Mouse (Mus musculus): ENCODE results near the gene Gm49405. TPM values are rescaled to one million over a fixed set of nuclear protein-coding genes. Genes with fewer than 3 reads are reported as not detected.
"Not testable (repeated sequence)": the region's sequence is repeated elsewhere in the genome, so short reads cannot be mapped to it uniquely, and the experiment has no call there.

Gene Gm49405
- total and polyA plus RNA-seq, 3 experiments: 3.6 to 5.7 TPM; not detected in 1

GRCm38 (mm10) chr19:3955804-3956203 is 44.6 kb upstream of the Gm49405 start:
- Histone ChIP-seq H3K27me3 (ENCODE audit: control insufficient read depth in 1 of 2, insufficient read depth in 2 of 2, low read length in 2 of 2) (0 out of 4 replicates have a peak, but pooled peaks cover 0 to 2% of the 10 kb centered on the region in 2 experiments), H3K27ac (ENCODE audit: control insufficient read depth, low read depth, low read length) (no peak overlapping the region), H3K9me3 (replicated peaks; ENCODE audit: insufficient read depth, low read length) (no peaks in the 10 kb centered on the region), H3K4me1 (ENCODE audit: control insufficient read depth in 1 of 2, insufficient read depth in 2 of 2, low read length in 2 of 2) (peaks cover 9% of the 10 kb centered on the region in 2 experiments; a peak in 3 of 4 replicates), H3K9ac (ENCODE audit: control insufficient read depth, low read depth, low read length, poor library complexity, severe bottlenecking) (no peak overlapping the region), H3K4me3 (ENCODE audit: control insufficient read depth in 1 of 2, insufficient read depth in 1 of 2, low read depth in 2 of 2, low read length in 2 of 2) (no peak overlapping the region), H3K79me2 (ENCODE audit: control insufficient read depth, insufficient read depth, low read length, poor library complexity) (no peaks in the 10 kb centered on the region), H3K36me3 (ENCODE audit: control insufficient read depth in 1 of 2, insufficient read depth in 2 of 2, low read length in 2 of 2) (0 out of 4 replicates have a peak, but pooled peaks cover 0 to 6% of the 10 kb centered on the region in 2 experiments)
- TF ChIP-seq RAD21 (IDR thresholded peaks at IDR 0.05; ENCODE audit: low read depth, low read length): no peak
- DNase-seq (ENCODE audit: low read depth, low spot score): no peak

GRCm38 (mm10) chr19:3957296-3958036 is 43.0 kb upstream of the Gm49405 start:
- H3K27ac ChIP-seq (ENCODE audit: control insufficient read depth, low read depth, low read length); H3K4me1 ChIP-seq (ENCODE audit: control insufficient read depth in 1 of 2, insufficient read depth in 2 of 2, low read length in 2 of 2); DNase-seq (ENCODE audit: low read depth, low spot score); H3K79me2 ChIP-seq (ENCODE audit: control insufficient read depth, insufficient read depth, low read length, poor library complexity); H3K27me3 ChIP-seq (ENCODE audit: control insufficient read depth in 1 of 2, insufficient read depth in 2 of 2, low read length in 2 of 2); H3K4me3 ChIP-seq (ENCODE audit: control insufficient read depth in 1 of 2, insufficient read depth in 1 of 2, low read depth in 2 of 2, low read length in 2 of 2); H3K36me3 ChIP-seq (ENCODE audit: control insufficient read depth in 1 of 2, insufficient read depth in 2 of 2, low read length in 2 of 2); H3K9me3 ChIP-seq (replicated peaks; ENCODE audit: insufficient read depth, low read length); H3K9ac ChIP-seq (ENCODE audit: control insufficient read depth, low read depth, low read length, poor library complexity, severe bottlenecking): not testable (repeated sequence)

- no peak for DNase-seq (ENCODE audit: low read depth, low spot score)
- Histone ChIP-seq H3K27ac (ENCODE audit: control insufficient read depth, low read depth, low read length) (no peak within 1 kb of the TSS), H3K36me3 (ENCODE audit: control insufficient read depth in 1 of 2, insufficient read depth in 2 of 2, low read length in 2 of 2) (0 out of 4 replicates have a peak, but pooled peaks cover 0 to 3% of the 10 kb centered on the region in 2 experiments)
Observed at GRCm38 (mm10) chr19:3958470-3958869, 42.0 kb upstream of the Gm49405 start, which contains the start of gene Aldh3b3. Gene Aldh3b3 (plus strand): TSS chr19:3958645.

GRCm38 (mm10) chr19:3959030-3959429 is 41.4 kb upstream of the Gm49405 start:
- DNase-seq (ENCODE audit: low read depth, low spot score): no peak
- Histone ChIP-seq H3K9me3 (replicated peaks; ENCODE audit: insufficient read depth, low read length) (no peaks in the 10 kb centered on the region), H3K4me3 (ENCODE audit: control insufficient read depth in 1 of 2, insufficient read depth in 1 of 2, low read depth in 2 of 2, low read length in 2 of 2) (no peak overlapping the region), H3K27me3 (ENCODE audit: control insufficient read depth in 1 of 2, insufficient read depth in 2 of 2, low read length in 2 of 2) (0 out of 4 replicates have a peak, but pooled peaks cover 0 to 2% of the 10 kb centered on the region in 2 experiments), H3K9ac (ENCODE audit: control insufficient read depth, low read depth, low read length, poor library complexity, severe bottlenecking) (no peak overlapping the region), H3K4me1 (ENCODE audit: control insufficient read depth in 1 of 2, insufficient read depth in 2 of 2, low read length in 2 of 2) (peaks cover 3 to 4% of the 10 kb centered on the region in 2 experiments; a peak in 1 of 4 replicates), H3K27ac (ENCODE audit: control insufficient read depth, low read depth, low read length) (no peak overlapping the region), H3K79me2 (ENCODE audit: control insufficient read depth, insufficient read depth, low read length, poor library complexity) (no peaks in the 10 kb centered on the region), H3K36me3 (ENCODE audit: control insufficient read depth in 1 of 2, insufficient read depth in 2 of 2, low read length in 2 of 2) (0 out of 4 replicates have a peak, but pooled peaks cover 0 to 3% of the 10 kb centered on the region in 2 experiments)
- TF ChIP-seq USF1 (IDR thresholded peaks at IDR 0.05; ENCODE audit: low read depth, low read length) (no peak), MAFK (IDR thresholded peaks at IDR 0.05; ENCODE audit: borderline replicate concordance, low read depth, low read length) (no peak), E2F4 (IDR thresholded peaks at IDR 0.05; ENCODE audit: borderline replicate concordance, low read depth, low read length) (no peak), ETS1 (IDR thresholded peaks at IDR 0.05; ENCODE audit: low read depth, low read length) (no peak), MYB (IDR thresholded peaks at IDR 0.05; ENCODE audit: low read depth, low read length) (no peak), POLR2AphosphoS2 (IDR thresholded peaks at IDR 0.05; ENCODE audit: low read length) (no peak), CTCF (IDR thresholded peaks at IDR 0.05 in 2 of 3, conservative IDR thresholded peaks at IDR 0.05 in 1 of 3; ENCODE audit: control insufficient read depth in 1 of 3, insufficient read depth in 1 of 3, low read depth in 2 of 3, low read length in 3 of 3, poor library complexity in 1 of 3, severe bottlenecking in 1 of 3) (no peak), GABPA (IDR thresholded peaks at IDR 0.05; ENCODE audit: low read depth, low read length) (no peak), MAZ (IDR thresholded peaks at IDR 0.05; ENCODE audit: low read depth, low read length) (no peak)

More at GRCm38 (mm10) chr19:3958470-3958869, 42.0 kb upstream of the Gm49405 start, which contains the start of gene Aldh3b3:
- Histone ChIP-seq H3K4me1 (ENCODE audit: control insufficient read depth in 1 of 2, insufficient read depth in 2 of 2, low read length in 2 of 2) (peaks cover 3 to 4% of the 10 kb centered on the region in 2 experiments; a peak in 1 of 4 replicates), H3K9me3 (replicated peaks; ENCODE audit: insufficient read depth, low read length) (no peaks in the 10 kb centered on the region), H3K4me3 (ENCODE audit: control insufficient read depth in 1 of 2, insufficient read depth in 1 of 2, low read depth in 2 of 2, low read length in 2 of 2) (no peak within 1 kb of the TSS), H3K9ac (ENCODE audit: control insufficient read depth, low read depth, low read length, poor library complexity, severe bottlenecking) (no peak within 1 kb of the TSS), H3K27me3 (ENCODE audit: control insufficient read depth in 1 of 2, insufficient read depth in 2 of 2, low read length in 2 of 2) (0 out of 4 replicates have a peak, but pooled peaks cover 0 to 2% of the 10 kb centered on the region in 2 experiments), H3K79me2 (ENCODE audit: control insufficient read depth, insufficient read depth, low read length, poor library complexity) (no peaks in the 10 kb centered on the region)
- TF ChIP-seq USF2 (IDR thresholded peaks at IDR 0.05; ENCODE audit: borderline replicate concordance in 1 of 2, insufficient read depth in 1 of 2, low read depth in 1 of 2, low read length in 2 of 2): no peak
- no peak for TF ChIP-seq TBP (IDR thresholded peaks at IDR 0.05; ENCODE audit: low read depth, low read length)
- TF ChIP-seq TCF12 (IDR thresholded peaks at IDR 0.05; ENCODE audit: low read depth, low read length): no peak

Data from MEL (cell line).